Mouse (Mus musculus): ENCODE data around the gene Tatdn3. TPM values are rescaled to one million over a fixed set of nuclear protein-coding genes. Genes with fewer than 3 reads are reported as not detected.

The Tatdn3 gene
- total and polyA plus RNA-seq, 3 experiments, result 12.7 to 17.2 (median 12.9) TPM

DNA sequence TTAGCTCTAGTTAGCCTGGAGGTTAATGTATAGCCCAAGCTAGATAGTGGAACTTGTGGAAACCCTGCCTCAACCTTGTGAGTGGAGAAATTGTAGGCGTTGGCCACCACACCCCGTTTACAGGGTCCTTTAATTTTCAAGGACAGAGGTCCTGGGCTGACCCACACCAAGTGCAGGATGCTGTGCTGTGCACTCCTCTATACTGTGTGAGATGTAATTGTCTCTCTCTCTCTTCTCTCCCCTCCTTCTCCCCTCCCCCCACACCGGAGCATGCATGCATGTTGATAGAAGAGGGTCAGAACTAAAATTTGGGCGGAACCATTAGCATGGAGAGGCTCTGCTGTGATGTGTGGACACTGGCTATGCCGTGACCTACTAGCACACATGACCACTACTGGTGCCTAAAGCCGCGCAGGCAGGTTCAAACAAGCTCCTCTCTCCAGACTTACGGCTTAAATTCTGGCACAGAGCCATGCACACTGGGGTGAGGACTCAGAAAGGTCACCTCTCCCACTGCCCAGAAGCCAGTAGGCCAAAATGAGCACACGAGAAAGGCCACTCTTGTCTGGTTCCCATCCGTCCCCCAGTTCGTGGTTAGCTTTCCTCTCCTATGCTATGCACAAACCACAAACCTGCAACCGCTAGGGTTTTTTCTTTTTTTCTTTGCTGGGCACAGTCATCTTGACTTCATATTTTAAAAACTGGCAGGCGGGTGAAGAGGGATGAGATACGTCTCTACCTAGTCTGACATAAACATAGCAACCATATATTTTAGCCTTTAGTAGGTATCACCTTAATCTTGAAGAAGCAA is 34.3 kb upstream of the Tatdn3 start:
- peaks cover 4 to 12% of the 10 kb centered on the region in 2 experiments for H3K36me3 ChIP-seq (replicated peaks in 1 of 2; ENCODE audit: control insufficient read depth in 1 of 2, insufficient read depth in 1 of 2, low read length in 1 of 2)
- no peak for DNase-seq (ENCODE audit: extremely low read depth)
- peaks cover 6% of the 10 kb centered on the region; the same call in 1 of the 2 replicates for H3K79me2 ChIP-seq (replicated peaks; ENCODE audit: control insufficient read depth, extremely low read depth, insufficient read depth, poor library complexity, severe bottlenecking)
- peak overlapping the region; percentile 14; the same call in 1 of the 2 replicates for H3K27ac ChIP-seq (ENCODE audit: insufficient read depth, low read depth)
- H3K4me3 ChIP-seq (replicated peaks in 1 of 3; ENCODE audit: low read depth in 2 of 3, low read length in 2 of 3, poor library complexity in 1 of 3), result peak overlapping the region in 2 of 3 experiments; percentile 15 to 66
- dilution Hi-C loops (cut with MboI; ENCODE audit: extremely low pct_ligation_motif_present, extremely low pct_unique_long_range_greater_than_20kb, low sequenced_read_pairs), result no loop called here
- in situ Hi-C loops (cut with MboI; ENCODE audit: low pct_ligation_motif_present, low pct_unique_long_range_greater_than_20kb, low sequenced_read_pairs), result loop anchor here (10.0 kb wide), 1 partner anchor 88 kb away; no protein-coding TSS in a partner anchor
- no peak for TF ChIP-seq USF2 (conservative IDR thresholded peaks at IDR 0.05; ENCODE audit: low read depth, low read length)
- TF ChIP-seq MAX (IDR thresholded peaks at IDR 0.05; ENCODE audit: low read length), result no peak
- TF ChIP-seq ZKSCAN1 (IDR thresholded peaks at IDR 0.05; ENCODE audit: borderline replicate concordance, low read depth, low read length), result no peak
- TF ChIP-seq IRF4 (IDR thresholded peaks at IDR 0.05; ENCODE audit: low read depth, low read length), result no peak; the same call in 1 of the 2 replicates
- peak; percentile 81 for TF ChIP-seq ZNF384 (IDR thresholded peaks at IDR 0.05; ENCODE audit: low read depth, low read length)
- TF ChIP-seq POLR2AphosphoS2 (IDR thresholded peaks at IDR 0.05; ENCODE audit: low read depth, low read length), result no peak
- TF ChIP-seq ETS1 (conservative IDR thresholded peaks at IDR 0.05; ENCODE audit: low read depth, low read length), result no peak; the same call in 1 of the 2 replicates
- no peak for TF ChIP-seq NRF1 (IDR thresholded peaks at IDR 0.05; ENCODE audit: low read depth, low read length)
- TF ChIP-seq SMC3 (IDR thresholded peaks at IDR 0.05; ENCODE audit: low read depth, low read length), result no peak; the same call in 1 of the 2 replicates
- TF ChIP-seq USF1 (IDR thresholded peaks at IDR 0.05; ENCODE audit: low read depth, low read length), result no peak
- TF ChIP-seq CHD1 (IDR thresholded peaks at IDR 0.05; ENCODE audit: low read depth, low read length), result peak; percentile 25
- no peak for TF ChIP-seq HCFC1 (IDR thresholded peaks at IDR 0.05; ENCODE audit: low read depth, low read length)
- TF ChIP-seq MEF2A (IDR thresholded peaks at IDR 0.05; ENCODE audit: borderline replicate concordance, low read depth, low read length), result peak; percentile 24; the same call in 1 of the 2 replicates
- no peak for TF ChIP-seq UBTF (IDR thresholded peaks at IDR 0.05; ENCODE audit: low read depth, low read length)
- TF ChIP-seq E2F4 (IDR thresholded peaks at IDR 0.05; ENCODE audit: insufficient replicate concordance, low read depth, low read length), result no peak
- no peak for TF ChIP-seq ELF1 (IDR thresholded peaks at IDR 0.05; ENCODE audit: low read depth, low read length)
- no peak for TF ChIP-seq ZC3H11A (IDR thresholded peaks at IDR 0.05; ENCODE audit: low read depth, low read length)
- TF ChIP-seq GABPA (IDR thresholded peaks at IDR 0.05; ENCODE audit: insufficient replicate concordance, low read depth, low read length), result no peak
- peak; percentile 80 for TF ChIP-seq SIN3A (IDR thresholded peaks at IDR 0.05; ENCODE audit: low read length)
- TF ChIP-seq CHD2 (IDR thresholded peaks at IDR 0.05; ENCODE audit: low read length), result 0 out of 2 replicates have a peak, but pooled peaks have one; percentile 8
- TF ChIP-seq MAZ (IDR thresholded peaks at IDR 0.05; ENCODE audit: low read depth, low read length), result peak; percentile 23; the same call in 1 of the 2 replicates
- no peak for TF ChIP-seq ZMIZ1 (IDR thresholded peaks at IDR 0.05; ENCODE audit: low read depth, low read length)
- no peak for TF ChIP-seq TCF12 (IDR thresholded peaks at IDR 0.05; ENCODE audit: low read depth, low read length)
- 0 out of 4 replicates have a peak, but pooled peaks of 1 of the 2 experiments have one; percentile 5 for TF ChIP-seq CTCF (conservative IDR thresholded peaks at IDR 0.05 in 1 of 2, IDR thresholded peaks at IDR 0.05 in 1 of 2; ENCODE audit: low read depth in 2 of 2, low read length in 2 of 2)
- TF ChIP-seq BHLHE40 (IDR thresholded peaks at IDR 0.05; ENCODE audit: low read depth, low read length), result peak; percentile 39
- no peak for TF ChIP-seq RCOR1 (conservative IDR thresholded peaks at IDR 0.05; ENCODE audit: low read depth, low read length)
- 0 out of 2 replicates have a peak, but pooled peaks have one; percentile 5 for TF ChIP-seq EP300 (IDR thresholded peaks at IDR 0.05; ENCODE audit: low read length)
- no peak for TF ChIP-seq TBP (conservative IDR thresholded peaks at IDR 0.05; ENCODE audit: low read depth, low read length)
- H3K4me1 ChIP-seq (ENCODE audit: control insufficient read depth in 1 of 2, insufficient read depth in 2 of 2), result peaks cover 20 to 76% of the 10 kb centered on the region in 2 experiments
- H3K9ac ChIP-seq (ENCODE audit: insufficient read depth, low read depth), result peak overlapping the region; percentile 78; the same call in 1 of the 2 replicates
- peaks cover 9% of the 10 kb centered on the region for H3K9me3 ChIP-seq (replicated peaks; ENCODE audit: low read length)
- peak overlapping the region; percentile 84 for H3K4me2 ChIP-seq (ENCODE audit: insufficient read depth, low read depth, poor library complexity, severe bottlenecking)
- no peaks in the 10 kb centered on the region for H3K27me3 ChIP-seq (replicated peaks)
